Mouse (Mus musculus): ENCODE results near the gene Saa1.

DNA sequence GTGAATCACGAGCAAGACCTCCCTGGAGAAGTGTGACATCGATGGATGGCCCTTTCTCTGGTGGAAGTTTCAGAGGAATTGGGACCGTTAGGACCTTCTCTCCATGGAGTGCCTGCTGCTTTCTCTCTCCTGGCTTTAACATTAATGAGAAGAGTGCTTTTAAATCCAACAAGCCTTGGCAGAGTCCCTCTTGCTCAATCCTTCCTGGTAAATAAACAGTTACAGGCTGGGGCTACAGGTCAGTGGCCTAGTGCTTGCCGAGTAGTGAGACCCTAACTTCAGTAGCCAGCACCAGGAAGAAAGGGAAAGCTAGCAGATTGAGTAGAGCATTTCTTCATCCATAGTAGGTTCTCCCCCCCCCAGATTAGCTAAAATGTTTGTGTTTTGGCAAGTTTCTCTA is 10.3 kb downstream of the Saa1 start, which contains the start of gene Saa4:
- no peak for TF ChIP-seq CTCF (IDR thresholded peaks at IDR 0.05; ENCODE audit: borderline replicate concordance, insufficient read depth, low read depth, low read length)
- no peak for TF ChIP-seq POLR2A (IDR thresholded peaks at IDR 0.05; ENCODE audit: borderline replicate concordance, insufficient read depth, low read length)
